Mouse (Mus musculus) megakaryocyte, embryonic 14.5 days (primary cell): Measurements from ENCODE around the gene AC129217.1.

Experiments
- FLI1 ChIP-seq: IDR thresholded peaks from 2 replicates; pipeline ENCODE4 v1.6.1; 2012; ENCODE audit warnings: low read length, inconsistent platforms, mixed read lengths
- GATA1 ChIP-seq: IDR thresholded peaks from 3 replicates; pipeline ENCODE4 v1.6.1; 2012; ENCODE audit warnings: mixed read lengths, low read length, inconsistent platforms, borderline replicate concordance

- TF ChIP-seq GATA1 = no peak
- TF ChIP-seq FLI1 = no peak
Measured at GRCm38 (mm10) chr19:8886916-8887584, 57.5 kb downstream of the AC129217.1 start.
